Mouse (Mus musculus): Measurements from ENCODE around the gene Nktr.

DNA sequence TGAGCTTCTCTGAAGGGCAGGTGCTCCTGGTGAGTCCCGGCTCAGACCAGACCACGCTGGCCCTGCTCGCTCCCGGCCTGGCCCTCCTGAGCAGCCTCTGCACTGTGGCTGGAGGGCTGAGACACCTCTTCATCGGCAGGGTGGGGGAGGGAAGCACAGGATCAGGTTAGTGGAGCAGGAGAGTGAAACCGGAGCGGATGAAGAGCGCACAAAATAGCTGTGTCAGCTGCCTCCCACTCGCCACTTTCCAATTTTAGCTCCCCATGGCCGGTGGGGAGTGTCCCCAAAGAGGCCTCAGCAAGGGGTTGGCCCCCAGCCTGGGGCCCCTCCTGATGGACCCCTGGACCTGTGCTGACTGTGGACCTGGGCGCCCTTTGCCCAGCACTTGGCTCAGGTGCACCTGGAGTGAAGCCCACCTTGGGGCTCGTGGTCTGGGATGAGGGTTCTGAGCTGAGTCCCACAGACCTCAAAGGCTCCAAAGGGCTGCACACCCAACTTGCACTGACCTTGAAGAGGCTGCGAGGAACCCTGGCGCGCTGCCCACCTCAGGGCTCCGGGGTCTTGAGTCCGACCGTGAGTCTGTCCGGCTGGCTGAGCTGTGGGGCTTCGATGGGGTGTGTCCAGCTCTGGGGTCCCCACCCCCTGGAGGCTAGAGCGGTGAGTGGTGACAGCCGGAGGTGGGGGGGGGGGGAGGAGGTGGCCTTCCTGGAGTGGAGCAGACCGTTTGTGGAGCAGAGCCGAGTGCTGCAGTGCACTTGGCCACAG, 73.0 kb downstream of the Nktr start, which contains the start of gene Hhatl:
- TF ChIP-seq CTCF (IDR thresholded peaks at IDR 0.05) (no peak), EP300 (IDR thresholded peaks at IDR 0.05; ENCODE audit: insufficient read depth, low read depth, low read length) (no peak), POLR2A (IDR thresholded peaks at IDR 0.05; ENCODE audit: insufficient read depth, low read depth, low read length) (peak; percentile 46; the same call in 1 of the 2 replicates)

Measured in heart, adult 2 months (tissue).